Mouse (Mus musculus) lung, postnatal 0 days (tissue): ENCODE measurements at regions not wholly inside any gene's neighbourhood (a gene's known extent, or its start where the extent isn't known, plus 50 kb on each side); places are given as distances from the start of the nearest gene placed in this dataset.

Experiments
- CTCF ChIP-seq: IDR thresholded peaks from 2 replicates; pipeline ENCODE4 v1.5.1; 2016; ENCODE audit warnings: antibody characterized with exemption, mild to moderate bottlenecking
- EP300 ChIP-seq: IDR thresholded peaks from 2 replicates; pipeline ENCODE4 v1.6.1; 2016; ENCODE audit warnings: antibody characterized with exemption, mild to moderate bottlenecking, control low read depth

DNA sequence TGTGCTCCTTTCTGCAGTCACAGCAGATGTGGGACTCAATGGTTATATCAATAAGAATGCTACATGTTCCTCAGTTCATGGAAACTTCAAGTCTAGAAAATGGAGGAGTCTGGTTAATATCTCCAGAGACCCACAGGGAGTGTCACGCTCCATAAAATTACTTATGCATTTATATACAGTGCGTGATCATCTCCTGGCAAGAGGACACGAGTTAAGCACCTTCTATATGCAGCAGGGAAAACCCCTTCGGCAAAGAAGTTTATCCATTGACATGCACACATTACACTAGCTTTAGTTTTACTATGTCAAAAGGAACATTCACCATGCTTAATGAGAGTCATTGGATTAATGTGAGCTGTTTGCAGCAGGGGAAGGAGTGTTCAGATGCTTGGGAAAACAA lies 538.6 kb downstream of the Ppargc1a start:
- TF ChIP-seq CTCF (no peak), EP300 (no peak)
